Mouse (Mus musculus) hindbrain, postnatal 0 days (tissue): Measurements from ENCODE around the gene Htr2a. TPM values are rescaled to one million over a fixed set of nuclear protein-coding genes. Genes with fewer than 3 reads are reported as not detected.

Experiments
- ATAC-seq: fragments of 200-750 bp; cut with Nextera tagmentation; 2 replicates; pipeline ENCODE4 v1.8.0; 2017; ENCODE audit warnings: mild to moderate bottlenecking, moderate TSS enrichment, moderate library complexity
- DNase-seq: peaks from one replicate; pipeline ENCODE4 v3.0.0-alpha.2; 2015; ENCODE audit warnings: low spot score
- H3K27ac ChIP-seq: fragments of 300-500 bp; sonication (generic); 2 replicates; pipeline ENCODE4 v1.5.1; 2014; ENCODE audit warnings: mild to moderate bottlenecking
- H3K27me3 ChIP-seq: fragments of 300-500 bp; sonication (generic); 2 replicates; pipeline ENCODE4 v1.6.1; 2014; ENCODE audit warnings: low read length, mixed read lengths; ENCODE audit not compliant: insufficient read depth
- H3K36me3 ChIP-seq: fragments of 300-500 bp; sonication (generic); 2 replicates; pipeline ENCODE4 v1.6.1; 2014; ENCODE audit warnings: low read length, mixed read lengths; ENCODE audit not compliant: insufficient read depth
- H3K4me1 ChIP-seq: fragments of 300-500 bp; sonication (generic); 2 replicates; pipeline ENCODE4 v1.6.1; 2014; ENCODE audit warnings: antibody characterized with exemption, low read length, mixed read lengths; ENCODE audit not compliant: insufficient read depth
- H3K4me2 ChIP-seq: fragments of 300-500 bp; sonication (generic); 2 replicates; pipeline ENCODE4 v1.6.1; 2014; ENCODE audit warnings: low read depth, mild to moderate bottlenecking, low read length, moderate library complexity, mixed read lengths
- H3K4me3 ChIP-seq: fragments of 300-500 bp; sonication (generic); 2 replicates; pipeline ENCODE4 v1.5.1; 2014; ENCODE audit warnings: low read length
- H3K9ac ChIP-seq: fragments of 300-500 bp; sonication (generic); replicated peaks from 2 replicates; pipeline ENCODE4 v1.6.1; 2014; ENCODE audit warnings: mild to moderate bottlenecking, low read length, moderate library complexity, mixed read lengths
- H3K9me3 ChIP-seq: fragments of 300-500 bp; sonication (generic); 2 replicates; pipeline ENCODE4 v1.6.1; 2016; ENCODE audit warnings: low read length, mixed read lengths
- CTCF ChIP-seq: IDR thresholded peaks from 2 replicates; pipeline ENCODE4 v1.5.1; 2016; ENCODE audit warnings: antibody characterized with exemption, control low read depth, low read depth
- WGBS: fragments of 180-500 bp; shearing (Covaris S2); extraction: QIAGEN DNeasy Blood & Tissue Kit; methylation state at CpG from one replicate; pipeline ENCODE4 v1.1.7; 2014; 5-methylcytosine and 5-hydroxymethylcytosine counted together
- polyA plus RNA-seq: library from polyadenylated mRNA; unstranded; fragments of >200 nt; fragmentation: Nextera tagmentation; extraction: Ambion mirVana; gene quantifications from 2 replicates; pipeline ENCODE4 v1.2.1, GENCODE M21; 2015
- total RNA-seq: library from RNA; depleted of rRNA; stranded (reverse); fragments of >200 nt; gene quantifications from 2 replicates; pipeline ENCODE4 v1.2.3, GENCODE M21; 2014

The Htr2a gene
- total and polyA plus RNA-seq, 2 experiments from 2014 or later = 2.4 to 8.3 TPM

DNA sequence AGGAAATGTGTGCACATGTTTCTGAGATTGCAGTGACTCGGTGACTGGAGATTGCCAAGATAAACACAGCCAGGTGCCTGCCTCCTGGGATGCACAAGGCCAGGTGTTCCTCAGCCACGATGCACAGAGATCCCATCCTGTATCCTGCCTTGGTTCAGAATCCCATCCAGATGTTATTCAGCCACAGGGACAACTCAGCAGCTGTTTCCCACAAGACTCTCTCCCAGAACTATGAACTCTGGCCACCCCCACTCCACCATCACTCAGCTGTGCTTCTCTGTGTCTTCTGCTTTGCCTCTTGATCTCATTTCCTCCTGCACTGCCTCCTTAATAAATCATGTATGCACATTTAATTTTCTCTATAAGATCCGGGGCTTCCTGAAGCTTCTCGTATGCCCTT lies 56.1 kb downstream of the Htr2a start:
- 45% methylated on average over 4 of the region's 4 CpGs for WGBS
- H3K9me3 ChIP-seq = no peaks in the 10 kb centered on the region
- H3K4me1 ChIP-seq = no peaks in the 10 kb centered on the region
- no peak for ATAC-seq
- H3K9ac ChIP-seq = no peak overlapping the region
- H3K4me3 ChIP-seq = no peak overlapping the region
- no peak overlapping the region for H3K27ac ChIP-seq
- no peaks in the 10 kb centered on the region for H3K27me3 ChIP-seq
- DNase-seq = peak; percentile 5
- no peak for TF ChIP-seq CTCF
- H3K4me2 ChIP-seq = no peak overlapping the region
- no peaks in the 10 kb centered on the region for H3K36me3 ChIP-seq

DNA sequence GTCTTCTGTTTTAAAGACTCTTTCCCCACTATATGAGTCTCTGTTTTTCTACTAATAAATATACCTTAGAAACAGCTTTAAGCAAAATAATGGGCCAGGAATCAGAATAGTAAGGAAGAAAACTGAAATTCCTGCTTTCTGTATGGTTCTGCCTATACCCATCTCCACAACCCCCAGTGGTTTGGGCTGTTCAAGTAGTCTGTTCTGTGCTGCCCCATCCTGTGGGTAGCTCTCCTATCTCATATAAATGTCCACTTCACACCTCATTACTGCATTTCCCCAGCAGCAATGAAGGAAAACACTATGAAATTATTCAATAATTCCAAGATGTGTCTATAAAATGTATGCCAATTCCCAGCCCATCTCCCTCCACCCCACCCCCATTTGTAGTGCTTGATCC lies 56.8 kb downstream of the Htr2a start:
- ATAC-seq = no peak
- Histone ChIP-seq H3K9ac (no peak overlapping the region), H3K9me3 (no peaks in the 10 kb centered on the region), H3K36me3 (no peaks in the 10 kb centered on the region), H3K4me3 (no peak overlapping the region), H3K4me2 (no peak overlapping the region), H3K27me3 (no peaks in the 10 kb centered on the region), H3K27ac (no peak overlapping the region), H3K4me1 (no peaks in the 10 kb centered on the region)
- DNase-seq = no peak
- no peak for TF ChIP-seq CTCF

DNA sequence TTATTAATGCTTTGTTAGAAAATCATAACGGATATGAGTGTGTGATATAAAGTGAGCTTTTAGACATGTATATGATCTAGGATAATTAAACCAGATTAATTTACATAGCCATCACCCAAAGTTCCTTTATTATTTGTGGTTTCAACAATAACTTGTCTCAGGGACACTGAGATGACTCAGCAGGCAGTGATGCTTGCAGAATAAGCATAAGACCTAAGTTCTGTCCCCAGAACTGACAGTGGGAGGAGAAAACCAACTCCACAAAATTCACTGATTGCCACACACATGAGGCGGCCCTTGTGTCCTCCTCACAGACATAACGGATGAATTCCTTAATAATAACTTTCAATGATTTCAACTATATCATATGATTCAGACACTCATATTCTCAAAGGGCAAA lies 58.6 kb downstream of the Htr2a start:
- no peak for TF ChIP-seq CTCF
- H3K4me1 ChIP-seq = no peaks in the 10 kb centered on the region
- H3K27ac ChIP-seq = no peak overlapping the region
- no peaks in the 10 kb centered on the region for H3K36me3 ChIP-seq
- ATAC-seq (no peak), DNase-seq (no peak)
- H3K9ac ChIP-seq = no peak overlapping the region
- 92% methylated on average over 3 of the region's 3 CpGs for WGBS
- H3K9me3 ChIP-seq = no peaks in the 10 kb centered on the region
- H3K27me3 ChIP-seq = no peaks in the 10 kb centered on the region
- H3K4me3 ChIP-seq = no peak overlapping the region
- H3K4me2 ChIP-seq = no peak overlapping the region

DNA sequence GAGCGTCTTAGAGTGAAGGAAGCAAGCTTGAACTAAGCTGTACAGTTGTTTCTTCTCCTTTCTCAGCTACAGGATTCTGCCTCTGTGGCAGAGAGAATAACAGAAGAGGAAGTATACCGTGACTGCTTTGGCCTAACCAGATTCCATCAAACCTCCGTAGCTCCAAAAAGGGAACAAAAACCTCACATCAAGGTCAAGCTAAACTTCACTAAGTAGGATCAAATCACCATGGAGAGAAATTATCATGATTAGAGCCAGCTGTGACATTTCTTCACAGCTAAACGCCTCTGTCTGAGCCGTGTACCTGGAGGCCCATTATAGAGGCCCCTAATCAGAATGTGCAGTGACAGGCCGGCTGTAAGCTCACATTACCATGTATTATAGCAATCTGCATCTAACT lies 63.3 kb downstream of the Htr2a start:
- WGBS = 71% methylated on average over 6 of the region's 6 CpGs
- Histone ChIP-seq H3K9me3 (no peaks in the 10 kb centered on the region), H3K4me1 (no peaks in the 10 kb centered on the region), H3K27me3 (no peaks in the 10 kb centered on the region), H3K36me3 (no peaks in the 10 kb centered on the region), H3K27ac (no peak overlapping the region), H3K4me2 (no peak overlapping the region), H3K9ac (no peak overlapping the region), H3K4me3 (no peak overlapping the region)
- ATAC-seq (no peak), DNase-seq (no peak)
- no peak for TF ChIP-seq CTCF

DNA sequence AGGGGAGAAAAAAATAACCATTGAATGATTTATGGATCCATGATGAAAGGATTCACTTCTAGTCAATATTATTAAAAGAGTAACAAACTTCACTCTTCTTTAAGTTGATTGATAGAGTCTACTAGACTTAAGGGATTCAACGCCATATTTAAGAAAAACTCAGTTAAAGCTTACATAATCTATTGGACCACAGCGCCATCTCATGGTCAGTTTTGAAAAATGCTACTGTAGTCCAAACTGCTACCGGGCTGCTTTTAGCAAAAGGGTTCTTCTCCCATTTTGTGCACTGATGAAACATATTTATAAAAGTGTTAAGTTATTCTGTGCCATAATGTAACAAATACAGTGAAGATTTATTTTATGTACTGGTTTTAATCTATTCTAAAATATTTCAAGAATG lies 68.4 kb downstream of the Htr2a start:
- Histone ChIP-seq H3K36me3 (no peaks in the 10 kb centered on the region), H3K4me3 (no peak overlapping the region), H3K9me3 (no peaks in the 10 kb centered on the region), H3K4me2 (no peak overlapping the region), H3K27me3 (no peaks in the 10 kb centered on the region), H3K9ac (no peak overlapping the region), H3K4me1 (no peaks in the 10 kb centered on the region), H3K27ac (no peak overlapping the region)
- ATAC-seq = no peak
- TF ChIP-seq CTCF = peak; percentile 65
- peak; percentile 85 for DNase-seq
- WGBS = 15% methylated on average over 3 of the region's 3 CpGs

DNA sequence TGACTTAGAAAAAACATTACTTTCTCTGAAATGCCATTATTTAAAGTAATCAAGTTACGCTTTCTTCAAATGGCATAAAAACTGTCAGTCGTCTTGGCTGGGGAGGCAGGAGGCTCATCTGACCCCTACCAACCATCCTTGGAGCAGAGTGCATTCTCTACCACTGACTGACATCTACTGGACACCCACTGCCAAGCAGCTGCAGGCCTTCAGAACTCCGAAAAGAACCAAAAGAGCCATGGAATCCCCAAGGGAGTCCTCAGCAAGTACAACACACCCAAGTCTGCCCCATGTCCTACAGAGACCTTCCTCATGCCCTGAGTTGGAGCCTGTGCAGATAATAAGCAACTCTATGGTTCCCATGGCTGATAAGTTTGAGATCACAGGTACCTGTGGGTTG lies 82.9 kb downstream of the Htr2a start:
- Histone ChIP-seq H3K9me3 (no peaks in the 10 kb centered on the region), H3K9ac (no peak overlapping the region), H3K4me3 (no peak overlapping the region), H3K36me3 (no peaks in the 10 kb centered on the region), H3K4me2 (no peak overlapping the region), H3K27me3 (no peaks in the 10 kb centered on the region), H3K27ac (no peak overlapping the region), H3K4me1 (no peaks in the 10 kb centered on the region)
- DNase-seq (no peak), ATAC-seq (no peak)
- WGBS = 75% methylated on average over 3 of the region's 3 CpGs
- TF ChIP-seq CTCF = peak; percentile 33

DNA sequence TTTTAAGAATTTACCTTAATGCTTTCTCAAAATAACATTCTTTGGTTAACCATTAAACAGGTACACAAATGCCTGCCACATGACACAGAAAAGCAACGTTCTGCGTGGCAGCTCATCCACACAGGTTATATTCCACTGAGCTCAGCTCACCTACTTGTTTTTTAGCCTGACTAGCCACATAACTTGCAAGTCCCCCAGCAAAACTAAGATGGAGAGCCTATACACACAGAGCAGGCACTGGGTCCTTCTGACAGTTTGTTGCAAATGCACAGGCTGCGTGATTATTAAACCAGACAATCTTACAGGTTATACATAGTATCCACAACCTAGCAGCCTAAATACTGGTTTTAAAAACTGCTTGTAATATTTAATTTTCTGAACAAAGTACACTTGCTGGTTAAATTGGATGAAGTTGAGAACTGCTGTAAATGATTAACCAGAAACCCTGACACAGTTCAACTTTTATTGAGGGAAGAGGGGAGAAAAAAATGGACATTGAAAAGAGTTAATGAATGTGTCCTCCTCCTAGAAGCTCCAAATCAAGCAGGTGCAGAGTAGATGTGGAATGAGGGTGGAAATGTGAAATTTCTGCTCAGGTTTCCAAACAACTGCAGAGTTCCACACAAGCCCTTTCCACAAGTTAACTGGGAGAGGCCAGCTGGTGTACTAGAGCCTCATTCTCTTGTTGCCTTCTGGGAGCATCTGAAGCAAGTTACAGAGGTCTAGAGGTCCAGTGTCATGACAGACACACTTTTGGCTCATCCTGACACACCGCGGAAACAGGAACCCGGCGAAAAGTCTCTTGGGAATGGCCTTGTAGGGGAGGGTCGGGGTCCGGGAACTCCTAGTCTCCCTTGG lies 90.8 kb downstream of the Htr2a start:
- TF ChIP-seq CTCF = no peak
- Histone ChIP-seq H3K9ac (peak overlapping the region; percentile 72), H3K27me3 (no peaks in the 10 kb centered on the region), H3K4me1 (peaks cover 8% of the 10 kb centered on the region; the same call in 1 of the 2 replicates), H3K4me3 (peak overlapping the region; percentile 82), H3K27ac (0 out of 2 replicates have a peak overlapping the region, but pooled peaks have one; percentile 0), H3K36me3 (no peaks in the 10 kb centered on the region), H3K9me3 (no peaks in the 10 kb centered on the region), H3K4me2 (peak overlapping the region; percentile 83)
- DNase-seq = no peak
- 28% methylated on average over 9 of the region's 9 CpGs for WGBS
- ATAC-seq = no peak
